Mouse (Mus musculus) stomach, postnatal 0 days (tissue): ENCODE measurements around the gene Ubl3.

Experiments used
- CTCF ChIP-seq: IDR thresholded peaks from 2 replicates; pipeline ENCODE4 v1.5.1; 2016; ENCODE audit warnings: antibody characterized with exemption, low read depth, mild to moderate bottlenecking, moderate library complexity
- EP300 ChIP-seq: optimal IDR thresholded peaks from 2 replicates; pipeline ENCODE3; 2016; ENCODE audit warnings: antibody characterized with exemption

DNA sequence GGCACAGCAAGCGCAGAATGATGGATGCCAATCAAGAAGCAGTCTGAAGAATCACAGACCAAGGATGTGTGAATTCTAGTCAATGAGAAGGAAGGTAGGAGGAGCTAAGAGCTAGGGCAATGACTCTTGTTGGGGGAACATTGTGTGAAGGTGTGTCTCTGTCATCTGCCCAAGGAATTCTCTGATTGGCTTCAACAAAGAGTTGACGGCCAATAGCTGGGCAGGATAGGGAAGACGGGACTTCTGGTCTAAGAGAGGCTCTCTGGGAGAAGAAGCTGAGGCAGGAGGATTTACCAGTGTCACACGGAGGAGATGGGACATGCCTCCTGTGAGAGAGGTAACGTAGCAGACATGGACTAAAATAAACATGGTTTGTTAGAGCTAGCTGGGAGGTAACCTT, 86.5 kb downstream of the Ubl3 start:
- no peak for TF ChIP-seq CTCF
- no peak for TF ChIP-seq EP300
